Mouse (Mus musculus) brain, embryonic 14.5 days (tissue): ENCODE data around the gene Lrrc71.

Source experiments
- CTCF ChIP-seq: fragments of 200-500 bp; IDR thresholded peaks from 2 replicates; pipeline ENCODE4 v1.5.1; 2012; ENCODE audit warnings: inconsistent platforms, mild to moderate bottlenecking, moderate library complexity, borderline replicate concordance; ENCODE audit not compliant: insufficient read depth, insufficient read length; ENCODE audit errors: extremely low read depth
- POLR2A ChIP-seq: fragments of 200-500 bp; IDR thresholded peaks from 2 replicates; pipeline ENCODE4 v1.6.1; 2012; ENCODE audit warnings: mild to moderate bottlenecking, inconsistent platforms, borderline replicate concordance; ENCODE audit not compliant: poor library complexity, insufficient read depth, insufficient read length, severe bottlenecking; ENCODE audit errors: extremely low read depth

- no peak for TF ChIP-seq POLR2A
- TF ChIP-seq CTCF: no peak
Measured at GRCm38 (mm10) chr3:87725396-87726160, 22.8 kb downstream of the Lrrc71 start.
